Mouse (Mus musculus) lung, postnatal 0 days (tissue): ENCODE results near the gene Asic3.

Experiments
- CTCF ChIP-seq: IDR thresholded peaks from 2 replicates; pipeline ENCODE4 v1.5.1; 2016; ENCODE audit warnings: antibody characterized with exemption, mild to moderate bottlenecking
- EP300 ChIP-seq: IDR thresholded peaks from 2 replicates; pipeline ENCODE4 v1.6.1; 2016; ENCODE audit warnings: antibody characterized with exemption, mild to moderate bottlenecking, control low read depth

DNA sequence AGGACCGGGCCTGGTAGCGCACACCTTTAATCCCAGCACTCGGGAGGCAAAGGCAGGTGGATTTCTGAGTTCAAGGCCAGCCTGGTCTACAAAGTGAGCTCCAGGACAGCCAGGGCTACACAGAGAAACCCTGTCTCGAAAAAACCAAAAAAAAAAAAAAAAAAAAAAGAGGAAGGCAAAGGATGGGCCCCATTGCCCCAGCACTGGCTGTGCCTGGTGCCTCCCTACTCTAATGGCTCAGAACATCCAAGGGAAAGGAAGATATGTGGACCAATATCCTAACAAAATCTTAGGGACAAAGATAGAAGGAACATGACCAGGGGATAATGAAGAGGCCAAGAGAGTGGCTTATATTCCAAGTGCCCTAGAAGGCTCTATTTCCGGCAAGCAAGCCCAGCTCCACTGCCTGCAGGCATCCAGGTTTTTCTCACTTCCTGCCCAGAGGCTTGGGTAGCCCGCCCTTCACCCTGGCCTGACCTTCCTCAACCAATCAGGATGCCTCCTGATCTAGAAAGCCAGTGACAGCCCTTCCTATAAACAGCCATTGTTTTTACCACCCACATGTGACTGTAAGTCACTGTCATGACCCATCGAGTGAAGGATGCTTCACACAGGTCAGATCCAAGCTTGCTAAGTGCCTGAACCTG, 24.1 kb upstream of the Asic3 start:
- TF ChIP-seq CTCF (no peak), EP300 (no peak)
